Mouse (Mus musculus) cerebellum, adult 9-11 months (tissue): ENCODE results near the gene 2510009E07Rik.

ENCODE experiments used
- DNase-seq: peaks from one replicate; pipeline ENCODE4 v3.0.0; 2022

The 2510009E07Rik gene

DNA sequence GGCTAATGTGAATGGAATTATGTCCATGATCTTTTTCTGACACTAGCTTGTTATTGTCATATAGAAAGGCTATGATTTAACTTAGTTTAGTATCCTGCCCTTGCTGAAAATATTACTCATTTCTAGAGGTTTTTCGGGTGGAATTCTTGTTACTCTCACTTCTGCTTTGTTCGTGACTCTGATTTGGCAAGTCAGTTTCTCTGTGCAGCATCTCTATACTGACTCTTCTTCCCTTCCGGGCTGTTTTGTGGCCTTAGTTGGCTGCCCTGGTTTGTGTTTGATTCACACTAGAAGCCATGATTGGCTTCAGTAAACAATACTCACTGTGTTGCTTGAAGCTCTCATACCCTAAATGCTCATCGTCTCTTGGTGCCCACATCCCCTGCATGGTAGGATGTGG lies 63.9 kb downstream of the 2510009E07Rik start:
- no peak for DNase-seq

DNA sequence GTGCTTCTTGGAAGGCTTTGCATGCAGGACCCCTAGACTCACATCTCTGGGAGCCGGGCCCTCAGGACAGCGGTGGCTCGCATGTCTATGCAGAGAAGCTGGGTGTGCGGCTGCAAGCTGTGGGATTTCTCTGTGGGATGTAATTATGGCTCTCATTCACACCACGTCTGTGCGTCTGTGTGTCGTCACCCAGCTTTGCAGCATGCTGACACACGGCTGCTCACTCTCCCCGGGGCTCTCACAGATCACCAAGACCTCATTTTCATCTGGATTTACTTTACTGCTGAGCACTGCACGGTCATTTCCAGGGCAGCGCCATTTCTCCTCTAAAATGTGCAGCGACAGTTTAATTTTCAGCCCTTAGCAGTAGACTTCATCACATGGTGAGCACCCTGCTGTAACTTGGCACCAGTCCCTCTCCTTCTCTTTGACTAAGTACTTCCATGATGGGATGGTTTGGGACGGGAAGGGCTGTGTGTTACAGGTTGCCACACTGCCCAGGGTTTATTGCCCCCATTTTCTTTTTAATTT lies 66.3 kb downstream of the 2510009E07Rik start:
- no peak for DNase-seq

DNA sequence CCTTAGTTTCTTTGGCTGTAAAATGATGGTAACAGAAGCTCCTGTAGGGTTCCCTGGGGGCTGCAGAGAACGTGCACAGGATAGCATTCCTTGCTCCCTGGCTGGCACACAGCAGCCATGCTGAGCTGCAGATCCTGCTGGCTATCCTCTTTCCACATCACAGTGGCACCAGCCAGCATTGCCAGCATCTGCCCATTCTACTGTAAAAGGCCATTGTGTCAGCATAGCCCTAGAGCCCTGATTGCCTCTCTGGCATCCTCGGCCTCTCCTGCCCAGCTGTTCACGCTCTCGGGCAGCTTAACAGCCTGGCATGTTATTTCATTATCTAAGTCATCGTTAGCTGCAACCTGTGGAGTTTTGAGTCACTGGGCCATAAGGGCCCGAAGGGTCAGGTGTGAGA lies 67.2 kb downstream of the 2510009E07Rik start:
- DNase-seq, result peak; percentile 23

DNA sequence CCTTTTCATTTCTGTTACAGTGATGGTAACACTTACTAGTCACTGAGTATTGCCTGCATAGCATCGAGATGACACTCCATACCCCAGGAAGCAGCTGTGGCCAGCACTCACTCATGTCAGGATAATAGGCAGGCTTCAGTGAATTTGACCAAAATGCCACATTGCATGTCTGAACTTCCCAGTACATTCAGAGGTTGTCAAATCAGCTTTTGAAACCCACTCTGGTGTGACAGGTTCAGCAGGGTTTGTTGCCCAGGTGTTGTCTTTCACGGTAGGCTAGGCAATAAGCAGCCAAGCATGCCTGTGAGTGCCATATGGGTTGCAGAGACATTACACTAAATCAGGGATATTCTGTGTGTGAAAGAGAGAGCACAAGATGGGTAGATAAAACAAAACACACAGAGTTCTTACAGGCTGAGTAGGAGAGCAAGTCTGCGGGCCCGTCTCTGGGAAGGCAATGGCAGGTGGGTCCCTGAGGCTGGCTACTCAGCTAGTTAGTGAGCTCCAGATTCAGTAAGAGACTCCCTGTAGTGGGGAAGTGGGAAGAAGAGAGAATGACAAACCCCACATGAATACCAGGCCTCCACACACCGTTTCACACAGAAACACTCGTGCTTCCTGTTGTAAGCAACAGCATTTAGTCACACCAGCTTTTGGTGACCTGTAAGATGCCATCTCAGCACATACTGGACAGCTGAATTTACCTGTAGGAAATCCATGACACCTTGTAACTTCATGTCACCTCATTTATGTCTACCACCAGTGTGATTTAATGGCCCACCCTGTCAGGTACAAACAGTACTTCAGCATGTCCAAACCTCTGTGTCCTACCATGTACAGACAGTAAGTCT lies 68.5 kb downstream of the 2510009E07Rik start:
- DNase-seq, result peak; percentile 38

GRCm38 (mm10) chr16:21620630-21621029 lies 73.8 kb downstream of the 2510009E07Rik start:
- DNase-seq, result no peak

DNA sequence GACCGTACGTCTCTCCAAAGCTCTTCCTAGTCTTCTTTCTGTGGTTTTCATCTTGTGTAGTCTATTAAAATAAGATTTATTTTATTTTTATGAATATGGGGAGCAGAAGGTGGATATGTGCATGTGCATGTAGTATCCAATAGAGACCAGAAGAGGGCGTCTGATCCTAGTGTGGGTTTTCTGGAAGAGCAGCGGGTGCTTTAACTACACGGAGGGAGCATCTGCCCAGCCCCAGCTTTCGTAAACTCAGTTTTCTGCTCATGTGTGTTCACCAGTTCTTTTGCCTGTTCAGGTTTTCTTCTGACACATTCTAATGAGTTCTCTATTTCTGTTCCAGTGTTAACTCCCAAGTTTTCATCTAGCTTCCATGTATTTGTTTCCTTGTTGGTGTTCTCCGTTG lies 78.7 kb downstream of the 2510009E07Rik start:
- DNase-seq, result peak; percentile 17

DNA sequence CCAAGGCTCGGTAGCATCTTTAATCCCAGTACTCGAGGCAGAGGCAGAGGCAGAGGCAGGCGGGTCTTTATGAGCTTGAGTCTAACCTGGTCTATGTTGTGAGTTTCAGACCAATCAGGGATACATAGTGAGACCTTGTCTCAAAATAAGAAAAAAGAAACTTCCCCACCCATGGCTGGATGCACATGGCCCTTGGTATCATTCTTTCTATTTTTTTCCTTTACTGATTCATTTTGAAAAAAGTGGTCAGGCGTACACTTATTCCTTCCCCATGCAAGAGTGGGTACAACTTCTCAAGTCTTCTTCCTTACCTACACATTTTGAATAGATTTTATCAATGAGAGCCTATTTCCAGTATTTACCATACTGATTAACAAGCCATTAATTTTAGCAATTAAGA lies 84.0 kb downstream of the 2510009E07Rik start:
- no peak for DNase-seq

- DNase-seq, result no peak
Measured at GRCm38 (mm10) chr16:21608176-21608865, 86.1 kb downstream of the 2510009E07Rik start.

DNA sequence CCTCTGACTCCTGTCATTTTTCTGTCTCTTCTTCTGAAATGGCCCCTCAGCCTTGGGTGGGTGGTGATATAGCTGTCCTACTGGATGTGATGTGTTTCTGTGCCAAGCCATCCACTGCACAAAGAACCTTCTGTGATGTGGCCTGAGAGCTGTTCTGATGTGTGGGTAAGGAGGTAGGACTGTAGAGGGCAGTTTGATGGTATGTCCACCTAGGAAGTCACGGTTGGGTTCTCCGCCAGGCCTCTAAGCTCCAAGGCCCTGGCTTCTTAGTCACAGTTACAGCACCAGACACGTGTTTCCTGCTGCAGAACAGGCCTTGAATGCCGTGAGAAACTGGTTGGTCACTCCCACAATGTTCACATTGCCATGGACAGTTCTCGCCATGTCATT lies 86.8 kb downstream of the 2510009E07Rik start:
- no peak for DNase-seq

DNA sequence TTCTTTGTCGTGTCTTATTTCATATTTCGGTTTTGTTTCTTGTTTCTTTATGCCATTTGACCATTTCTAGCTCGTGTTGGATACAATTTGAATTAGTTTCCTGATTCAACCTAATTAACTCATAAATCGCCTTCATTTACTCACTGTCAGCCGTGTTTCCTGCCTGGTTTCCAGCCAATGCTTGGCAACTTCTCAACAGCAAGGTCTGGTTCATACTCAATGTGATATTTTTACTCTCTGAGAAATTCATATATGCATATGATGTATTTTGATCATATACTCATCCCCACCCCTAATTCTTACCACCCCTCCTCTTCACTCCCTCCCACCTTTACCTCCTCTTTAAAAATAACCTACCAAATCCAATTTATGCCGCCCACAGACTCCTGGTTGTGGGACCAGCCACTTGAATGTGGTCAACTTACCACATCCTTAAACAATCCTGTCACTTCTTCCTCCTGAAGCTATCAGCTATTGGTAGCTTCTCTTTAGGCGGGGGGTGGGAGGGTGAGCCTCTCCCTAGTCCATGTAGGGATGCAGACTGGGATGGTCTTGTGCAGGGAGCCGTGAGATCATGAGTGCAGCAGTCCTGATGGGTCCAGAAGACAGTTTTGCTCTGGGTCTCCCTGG lies 87.3 kb downstream of the 2510009E07Rik start:
- DNase-seq, result no peak

DNA sequence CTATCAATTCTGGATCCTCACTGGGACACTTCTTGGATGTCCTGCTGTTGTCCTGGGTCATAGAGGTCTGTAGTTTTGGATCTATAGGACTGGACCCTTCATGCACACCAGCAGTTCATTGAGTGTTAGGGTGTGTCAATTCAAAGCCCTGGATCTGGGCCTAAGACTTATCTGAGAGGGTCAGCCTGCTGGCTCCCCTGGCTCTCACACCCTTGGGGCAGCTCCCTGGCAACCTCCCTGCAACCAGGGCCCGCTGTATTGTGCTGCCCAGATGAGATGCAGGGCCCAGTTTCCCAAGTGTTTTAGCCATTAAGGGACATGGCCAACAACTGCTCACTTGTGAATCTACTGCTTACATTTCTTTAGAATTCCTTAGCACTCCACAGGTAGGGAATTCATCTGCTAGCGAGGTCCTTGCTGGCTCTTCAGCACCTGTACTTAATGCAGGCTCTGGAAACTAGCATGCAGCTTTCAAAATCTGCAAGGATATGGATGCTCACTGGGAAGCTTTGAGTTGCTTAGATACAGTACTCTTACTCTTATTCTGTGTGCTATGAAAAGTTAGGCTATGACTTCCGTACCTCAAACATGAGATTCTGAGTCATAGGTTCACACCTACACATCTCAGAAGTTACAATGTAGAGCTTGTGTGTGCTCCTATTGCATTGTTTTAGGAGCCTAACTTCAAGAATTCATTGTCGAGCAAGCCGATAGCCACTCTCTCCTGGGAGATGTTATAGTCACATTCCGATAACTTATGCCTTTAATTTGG lies 88.0 kb downstream of the 2510009E07Rik start:
- no peak for DNase-seq

DNA sequence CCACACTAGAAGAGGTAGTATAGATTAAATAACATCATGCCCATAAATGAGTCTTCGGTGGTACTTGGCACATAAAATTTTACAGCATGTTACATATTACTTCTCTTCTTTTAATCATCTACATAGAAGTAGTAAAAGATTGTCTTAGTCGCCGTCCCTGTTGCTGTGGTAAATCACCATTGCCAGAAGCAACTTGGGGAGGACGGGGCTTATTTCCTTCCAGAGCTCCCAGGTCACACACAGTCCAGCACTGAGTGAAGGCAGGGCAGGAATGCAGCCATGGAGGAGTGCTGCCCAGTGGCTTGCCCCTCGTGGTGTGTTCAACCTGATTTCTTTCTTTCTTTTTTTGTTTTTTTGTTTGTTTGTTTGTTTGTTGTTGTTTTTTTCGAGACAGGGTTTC lies 90.1 kb downstream of the 2510009E07Rik start:
- DNase-seq, result no peak
